Mouse (Mus musculus) layer of hippocampus, postnatal 10 days (tissue): ENCODE data around the gene Pak6. TPM values are rescaled to one million over a fixed set of nuclear protein-coding genes. Genes with fewer than 3 reads are reported as not detected.

Experiments
- total RNA-seq, 2 experiments: library from RNA; stranded (reverse); gene quantifications; 2 replicates each; pipeline ENCODE4 v1.2.3; 2021

Pak6 gene
- total RNA-seq, 2 experiments from 2014 or later: 109 to 120 TPM

Other genes with a start within 250 kb of the Pak6 start
- gene Srp14, start 183.6 kb upstream of the Pak6 start, total RNA-seq: 100 to 1,000 TPM; 171 to 194 TPM
- 1 to 10 TPM; 2.3 to 4.5 TPM for gene Bmf, start 113.6 kb upstream of the Pak6 start, total RNA-seq
- 1 to 10 TPM; 5.1 to 6.2 TPM for gene Bub1b, start 65.1 kb upstream of the Pak6 start, total RNA-seq
- 1 to 10 TPM; 3.0 to 3.8 TPM for gene Ankrd63, start 40.7 kb downstream of the Pak6 start, total RNA-seq
- 1 to 10 TPM; 2.1 to 2.9 TPM for gene Plcb2, start 65.1 kb downstream of the Pak6 start, total RNA-seq
- 10 to 100 TPM; 31.7 to 33.4 TPM for gene Inafm2, start 82.5 kb downstream of the Pak6 start, total RNA-seq
- 1 to 10 TPM; 2.4 to 2.6 TPM for gene Ccdc9b, start 99.4 kb downstream of the Pak6 start, total RNA-seq
- not detected for gene Phgr1, start 109.5 kb downstream of the Pak6 start, total RNA-seq
- 100 to 1,000 TPM; 191 to 195 TPM for gene Disp2, start 116.4 kb downstream of the Pak6 start, total RNA-seq
- gene Knstrn, start 150.7 kb downstream of the Pak6 start, total RNA-seq: 1 to 10 TPM; 5.4 to 5.6 TPM
- gene Ivd, start 198.7 kb downstream of the Pak6 start, total RNA-seq: 100 to 1,000 TPM in 1 of 2 experiments, 10 to 100 TPM in 1; 76.5 to 102 TPM
- 10 to 100 TPM; 36.6 to 43.1 TPM for gene Bahd1, start 237.1 kb downstream of the Pak6 start, total RNA-seq